Mouse (Mus musculus) mouse embryonic stem cell (cell line): ENCODE results near the gene Cnot8.

Experiments used
- in situ Hi-C, 2 experiments: fragments of 300-500 bp; cut with MboI; formaldehyde crosslinking; loops; 1 replicate in 1 of 2; 3 replicates in 1 of 2; pipeline ENCODE4 v1.14.3; 2019 to 2020; ENCODE audit warnings: low sequenced_read_pairs in 2 of 2, low pct_unique_long_range_greater_than_20kb in 1 of 2, mixed read lengths in 1 of 2; ENCODE audit not compliant: unreplicated experiment in 1 of 2

Gene Cnot8

GRCm38 (mm10) chr11:58135296-58135695, 31.3 kb downstream of the Cnot8 start:
- in situ Hi-C loops = no loop called here

DNA sequence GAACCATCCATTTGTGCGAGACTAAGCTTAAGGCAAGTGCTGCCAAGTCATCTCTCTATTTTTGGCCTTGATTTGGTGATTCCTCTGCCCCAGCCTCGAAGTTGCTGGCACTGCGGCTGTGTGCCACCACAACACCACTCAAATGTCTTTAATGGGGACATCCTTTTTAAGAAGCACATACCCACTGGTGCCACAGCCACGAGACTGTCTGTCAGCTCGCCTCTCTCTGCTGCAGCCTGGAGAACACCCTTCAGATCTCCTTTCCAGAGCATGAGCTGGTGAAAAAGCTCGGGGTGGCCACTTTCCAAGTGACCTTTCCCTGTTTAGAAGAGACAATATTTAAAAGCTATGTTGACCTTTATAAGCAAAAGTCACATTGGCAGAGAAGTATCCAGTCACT, 32.7 kb downstream of the Cnot8 start:
- in situ Hi-C loops = no loop called here

DNA sequence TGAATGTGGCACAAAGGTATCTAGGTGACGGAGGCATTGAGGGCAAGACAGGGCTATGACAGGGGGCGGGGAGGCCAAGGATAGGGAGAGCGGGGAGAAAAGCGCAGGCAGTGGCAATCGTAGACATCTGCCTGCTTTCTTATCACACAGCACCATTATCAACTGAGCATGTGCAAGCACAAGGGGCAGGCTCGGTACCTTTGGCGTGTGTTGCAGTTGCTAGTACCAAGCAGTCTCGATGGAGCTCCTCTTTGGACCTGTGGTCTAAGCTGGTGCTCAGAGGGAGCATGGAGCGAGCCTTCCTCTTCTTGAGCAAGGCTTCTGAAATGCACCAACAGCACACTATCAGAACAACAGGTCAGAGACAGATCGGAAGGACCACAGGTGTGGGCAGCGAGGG, 34.9 kb downstream of the Cnot8 start:
- in situ Hi-C loops = no loop called here

GRCm38 (mm10) chr11:58139466-58139865, 35.5 kb downstream of the Cnot8 start:
- in situ Hi-C loops = no loop called here

GRCm38 (mm10) chr11:58143704-58144426, 39.9 kb downstream of the Cnot8 start:
- in situ Hi-C loops = no loop called here

- in situ Hi-C loops = no loop called here
These were observed 42.3 kb downstream of the Cnot8 start for GRCm38 (mm10) chr11:58146241-58146640.

GRCm38 (mm10) chr11:58155458-58155857, 51.5 kb downstream of the Cnot8 start:
- in situ Hi-C loops = no loop called here

DNA sequence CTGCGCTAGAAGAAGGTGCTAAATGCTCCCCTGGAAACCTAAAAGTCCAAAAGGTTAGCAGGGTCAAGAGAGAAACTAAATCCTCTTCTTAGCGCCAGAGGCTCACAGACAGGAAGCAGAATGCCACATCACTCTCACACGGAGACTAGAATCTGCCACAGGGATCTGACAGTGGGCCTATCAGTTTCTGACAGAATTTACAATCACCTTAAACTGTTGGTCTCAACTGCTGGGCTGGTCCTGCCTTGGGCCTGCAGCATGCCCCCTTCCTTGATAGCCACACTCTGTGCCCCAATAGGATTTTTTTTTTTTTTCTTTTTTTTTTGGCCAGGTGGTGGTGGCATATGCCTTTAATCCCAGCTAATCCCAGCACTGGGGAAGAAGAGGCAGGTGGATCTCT, 52.9 kb downstream of the Cnot8 start:
- in situ Hi-C loops = no loop called here

DNA sequence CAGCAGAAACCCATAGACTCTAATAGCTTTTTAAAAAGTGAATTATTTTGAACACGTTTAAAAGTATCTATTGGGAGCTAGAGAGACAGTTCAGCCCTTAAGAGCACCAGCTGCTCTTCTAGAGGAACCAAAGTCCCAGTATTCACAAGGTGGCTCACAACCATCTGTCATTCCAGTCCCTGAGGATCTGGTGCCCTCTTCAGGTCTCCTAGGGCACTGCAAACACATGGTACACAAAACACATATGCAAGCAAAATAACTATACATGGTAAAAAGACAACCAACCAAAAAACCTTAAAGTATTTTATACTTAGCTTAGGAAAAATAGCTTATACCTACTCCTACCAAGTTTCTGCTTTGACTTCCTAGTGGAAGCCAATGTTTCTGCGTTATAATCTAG, 61.1 kb downstream of the Cnot8 start:
- in situ Hi-C loops = no loop called here

DNA sequence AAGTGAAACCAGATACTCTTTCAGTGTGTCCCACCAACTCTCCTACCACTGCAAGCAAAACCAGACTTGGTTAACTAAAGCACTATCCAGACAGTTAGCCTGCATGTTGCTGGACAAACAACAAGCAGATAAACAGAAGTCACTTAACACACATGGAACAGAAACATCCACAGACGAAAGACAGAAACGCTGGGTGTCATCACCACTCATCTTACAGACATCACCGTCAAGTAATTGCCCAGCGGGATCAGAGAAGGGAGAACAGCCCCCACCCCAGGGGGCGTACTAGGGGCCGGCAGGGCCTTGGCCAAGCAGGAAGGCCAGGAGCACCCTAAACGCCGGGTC, 63.8 kb downstream of the Cnot8 start:
- in situ Hi-C loops = no loop called here
